Mouse (Mus musculus) testis, adult 2 months (tissue): ENCODE results near the gene Trim63.

Experiments
- CTCF ChIP-seq: fragments of 200-500 bp; IDR thresholded peaks from 2 replicates; pipeline ENCODE4 v1.5.1; 2012; ENCODE audit warnings: low read depth, mild to moderate bottlenecking, inconsistent platforms, low read length, moderate library complexity; ENCODE audit not compliant: control insufficient read depth, insufficient read depth, insufficient replicate concordance
- POLR2A ChIP-seq: fragments of 200-500 bp; IDR thresholded peaks from 2 replicates; pipeline ENCODE4 v1.6.1; 2012; ENCODE audit warnings: low read depth, mild to moderate bottlenecking, inconsistent platforms, low read length, moderate library complexity; ENCODE audit not compliant: control insufficient read depth

- TF ChIP-seq POLR2A (no peak), CTCF (no peak)
Observed at GRCm38 (mm10) chr4:134342213-134342779, 27.4 kb downstream of the Trim63 start.
